Mouse (Mus musculus): ENCODE results near the gene Angptl6. TPM values are rescaled to one million over a fixed set of nuclear protein-coding genes. Genes with fewer than 3 reads are reported as not detected.

Angptl6 gene
- polyA plus RNA-seq (2012; rRNA removed), result 8.7 and 8.8 TPM in 2 replicates

DNA sequence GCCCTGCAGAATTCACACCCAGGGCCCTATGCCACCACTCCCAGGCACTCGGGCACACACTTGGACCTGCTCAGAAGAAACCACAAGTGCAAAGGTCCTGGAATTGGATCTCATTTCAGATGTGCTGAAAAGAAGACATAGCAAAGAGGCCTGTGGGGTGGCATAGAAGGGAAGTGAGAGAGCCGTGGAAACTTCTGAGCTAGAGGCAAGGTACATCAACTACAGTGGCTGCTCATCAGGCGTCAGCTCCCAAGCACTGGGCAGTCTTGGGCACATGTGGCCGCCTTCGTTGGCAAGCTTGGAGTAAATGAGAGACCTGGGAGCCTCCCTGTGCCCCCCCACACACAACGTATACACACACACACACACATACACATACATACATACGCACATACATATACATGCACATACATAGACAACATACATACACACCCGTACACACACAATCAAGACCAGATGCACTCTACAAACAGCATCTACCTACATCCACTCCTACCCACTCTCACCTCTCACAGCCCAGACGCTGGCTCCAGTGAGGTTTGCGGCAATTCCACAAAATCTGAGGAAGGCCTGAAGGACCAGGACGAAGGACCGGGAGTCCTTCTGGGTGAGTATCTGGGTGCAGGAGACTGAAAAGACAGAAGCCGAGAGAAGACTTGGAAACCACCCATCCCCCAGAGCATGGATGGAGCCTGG lies at the start of gene Angptl6:
Gene Angptl6 (minus strand): TSS at position 631 of the 696 bp plus-strand sequence.
- no peak for DNase-seq
- Histone ChIP-seq H3K4me1 (replicated peaks; ENCODE audit: control insufficient read depth, insufficient read depth, low read length) (peaks cover 7% of the 10 kb centered on the region), H3K27me3 (ENCODE audit: control insufficient read depth, insufficient read depth, low read length) (no peaks in the 10 kb centered on the region), H3K4me3 (ENCODE audit: control insufficient read depth, insufficient read depth, low read length) (peak within 1 kb of the TSS; percentile 28), H3K27ac (ENCODE audit: control insufficient read depth, insufficient read depth, low read length) (peak within 1 kb of the TSS; percentile 57), H3K36me3 (ENCODE audit: control insufficient read depth, insufficient read depth, low read length) (no peaks in the 10 kb centered on the region)
- 98% methylated on average over 13 of the region's 13 CpGs for WGBS
- TF ChIP-seq CTCF (IDR thresholded peaks at IDR 0.05; ENCODE audit: borderline replicate concordance, control insufficient read depth, extremely low read depth, insufficient read depth, low read length, poor library complexity) (no peak), POLR2A (IDR thresholded peaks at IDR 0.05; ENCODE audit: control insufficient read depth, extremely low read depth, insufficient read depth, low read length, poor library complexity) (no peak)

DNA sequence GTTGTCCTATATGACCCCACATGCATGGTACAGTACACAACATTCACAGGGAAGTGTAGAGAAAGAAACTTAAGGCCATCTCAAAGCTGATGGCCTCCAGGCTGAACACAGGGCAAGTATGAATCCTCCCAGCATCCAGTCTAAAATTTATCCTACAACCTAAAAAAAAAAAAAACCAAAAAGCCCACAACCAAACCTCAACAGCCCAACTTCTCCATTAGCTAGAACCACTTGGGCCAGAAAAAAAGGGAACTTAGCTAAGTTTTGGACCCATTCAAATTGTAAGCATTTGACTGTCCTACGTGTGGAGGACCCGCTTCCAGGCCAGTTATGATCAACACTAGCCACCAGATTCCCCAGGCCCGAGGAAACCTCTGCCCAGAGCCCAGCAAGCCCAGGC lies 43.7 kb upstream of the Angptl6 start:
- no peak overlapping the region for H3K27ac ChIP-seq (ENCODE audit: control insufficient read depth, insufficient read depth, low read length)
- H3K36me3 ChIP-seq (ENCODE audit: control insufficient read depth, insufficient read depth, low read length), result peaks cover 100% of the 10 kb centered on the region
- no peak for DNase-seq
- H3K4me3 ChIP-seq (ENCODE audit: control insufficient read depth, insufficient read depth, low read length), result no peak overlapping the region
- WGBS, result 92% methylated on average over 3 of the region's 3 CpGs
- no peaks in the 10 kb centered on the region for H3K4me1 ChIP-seq (replicated peaks; ENCODE audit: control insufficient read depth, insufficient read depth, low read length)
- H3K27me3 ChIP-seq (ENCODE audit: control insufficient read depth, insufficient read depth, low read length), result no peaks in the 10 kb centered on the region
- TF ChIP-seq POLR2A (IDR thresholded peaks at IDR 0.05; ENCODE audit: control insufficient read depth, extremely low read depth, insufficient read depth, low read length, poor library complexity) (no peak), CTCF (IDR thresholded peaks at IDR 0.05; ENCODE audit: borderline replicate concordance, control insufficient read depth, extremely low read depth, insufficient read depth, low read length, poor library complexity) (no peak)

DNA sequence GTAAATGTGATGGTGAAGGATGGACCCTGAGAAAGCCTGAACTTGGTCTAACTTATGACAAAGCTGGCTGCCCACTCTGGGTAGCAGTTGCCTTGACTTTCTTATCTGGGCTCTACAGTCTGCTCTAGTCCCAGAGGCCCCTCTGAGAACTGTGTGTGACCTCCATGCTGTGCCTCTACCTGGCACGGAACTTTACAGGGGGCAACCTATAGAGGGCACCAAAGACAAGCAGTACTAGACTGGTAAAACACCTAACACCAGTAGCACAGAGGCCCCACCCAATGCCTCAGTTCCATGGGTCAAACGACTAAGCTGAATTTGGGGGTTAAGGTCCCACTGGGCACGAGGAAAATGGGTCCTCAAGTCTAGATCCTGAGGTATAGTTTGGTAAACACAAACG lies 36.6 kb upstream of the Angptl6 start:
- peak; percentile 68 for DNase-seq
- Histone ChIP-seq H3K4me1 (replicated peaks; ENCODE audit: control insufficient read depth, insufficient read depth, low read length) (no peaks in the 10 kb centered on the region), H3K36me3 (ENCODE audit: control insufficient read depth, insufficient read depth, low read length) (peaks cover 96% of the 10 kb centered on the region), H3K27ac (ENCODE audit: control insufficient read depth, insufficient read depth, low read length) (no peak overlapping the region), H3K4me3 (ENCODE audit: control insufficient read depth, insufficient read depth, low read length) (no peak overlapping the region), H3K27me3 (ENCODE audit: control insufficient read depth, insufficient read depth, low read length) (no peaks in the 10 kb centered on the region)
- TF ChIP-seq POLR2A (IDR thresholded peaks at IDR 0.05; ENCODE audit: control insufficient read depth, extremely low read depth, insufficient read depth, low read length, poor library complexity) (no peak), CTCF (IDR thresholded peaks at IDR 0.05; ENCODE audit: borderline replicate concordance, control insufficient read depth, extremely low read depth, insufficient read depth, low read length, poor library complexity) (peak; percentile 24; the same call in 1 of the 2 replicates)
- WGBS, result 77% methylated on average over 4 of the region's 4 CpGs

DNA sequence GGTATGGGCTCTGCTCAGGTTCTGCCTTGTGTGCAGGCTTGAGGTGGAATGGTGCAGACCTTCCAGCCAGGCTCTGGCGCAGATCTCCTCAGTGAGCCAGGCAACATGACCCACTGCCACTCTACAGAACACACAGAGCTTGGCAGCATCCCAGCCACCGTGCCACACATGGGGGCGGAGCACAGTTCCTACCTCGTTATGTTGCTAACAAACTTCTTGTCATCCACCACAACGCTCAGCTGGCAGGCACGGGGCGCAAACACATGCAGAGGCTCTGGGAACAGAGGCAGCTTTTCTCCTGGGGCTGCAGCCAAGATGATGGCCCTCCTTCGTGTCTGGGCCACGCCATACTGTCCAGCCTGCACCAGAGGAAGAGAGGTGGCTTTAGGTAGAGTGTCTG lies 30.4 kb upstream of the Angptl6 start:
- H3K4me3 ChIP-seq (ENCODE audit: control insufficient read depth, insufficient read depth, low read length), result no peak overlapping the region
- TF ChIP-seq CTCF (IDR thresholded peaks at IDR 0.05; ENCODE audit: borderline replicate concordance, control insufficient read depth, extremely low read depth, insufficient read depth, low read length, poor library complexity), result no peak
- no peak for TF ChIP-seq POLR2A (IDR thresholded peaks at IDR 0.05; ENCODE audit: control insufficient read depth, extremely low read depth, insufficient read depth, low read length, poor library complexity)
- peaks cover 88% of the 10 kb centered on the region for H3K36me3 ChIP-seq (ENCODE audit: control insufficient read depth, insufficient read depth, low read length)
- no peak for DNase-seq
- H3K27ac ChIP-seq (ENCODE audit: control insufficient read depth, insufficient read depth, low read length), result no peak overlapping the region
- no peaks in the 10 kb centered on the region for H3K27me3 ChIP-seq (ENCODE audit: control insufficient read depth, insufficient read depth, low read length)
- no peaks in the 10 kb centered on the region for H3K4me1 ChIP-seq (replicated peaks; ENCODE audit: control insufficient read depth, insufficient read depth, low read length)
- 97% methylated on average over 9 of the region's 9 CpGs for WGBS

DNA sequence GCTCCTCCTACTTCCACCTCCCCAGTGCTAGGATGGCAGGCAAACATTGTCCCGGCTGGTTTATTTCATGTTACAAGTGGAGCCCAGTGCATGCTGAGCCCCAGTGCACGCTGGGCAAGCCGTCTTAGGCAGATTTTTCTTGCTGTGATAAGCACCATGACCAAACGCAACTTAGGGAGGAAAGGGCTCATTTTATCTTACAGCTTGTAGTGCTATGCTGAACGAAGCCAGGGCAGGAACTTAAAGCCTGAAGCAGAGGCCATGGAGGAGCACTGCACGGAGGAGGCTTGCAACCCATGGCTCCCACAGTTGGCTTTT lies 22.6 kb upstream of the Angptl6 start:
- H3K4me1 ChIP-seq (replicated peaks; ENCODE audit: control insufficient read depth, insufficient read depth, low read length), result peaks cover 11% of the 10 kb centered on the region
- DNase-seq, result no peak
- H3K27me3 ChIP-seq (ENCODE audit: control insufficient read depth, insufficient read depth, low read length), result no peaks in the 10 kb centered on the region
- peaks cover 12% of the 10 kb centered on the region for H3K36me3 ChIP-seq (ENCODE audit: control insufficient read depth, insufficient read depth, low read length)
- TF ChIP-seq CTCF (IDR thresholded peaks at IDR 0.05; ENCODE audit: borderline replicate concordance, control insufficient read depth, extremely low read depth, insufficient read depth, low read length, poor library complexity), result no peak
- TF ChIP-seq POLR2A (IDR thresholded peaks at IDR 0.05; ENCODE audit: control insufficient read depth, extremely low read depth, insufficient read depth, low read length, poor library complexity), result no peak
- no peak overlapping the region; the same call in 1 of the 2 replicates for H3K27ac ChIP-seq (ENCODE audit: control insufficient read depth, insufficient read depth, low read length)
- no peak overlapping the region for H3K4me3 ChIP-seq (ENCODE audit: control insufficient read depth, insufficient read depth, low read length)
- 63% methylated on average over 6 of the region's 6 CpGs for WGBS

DNA sequence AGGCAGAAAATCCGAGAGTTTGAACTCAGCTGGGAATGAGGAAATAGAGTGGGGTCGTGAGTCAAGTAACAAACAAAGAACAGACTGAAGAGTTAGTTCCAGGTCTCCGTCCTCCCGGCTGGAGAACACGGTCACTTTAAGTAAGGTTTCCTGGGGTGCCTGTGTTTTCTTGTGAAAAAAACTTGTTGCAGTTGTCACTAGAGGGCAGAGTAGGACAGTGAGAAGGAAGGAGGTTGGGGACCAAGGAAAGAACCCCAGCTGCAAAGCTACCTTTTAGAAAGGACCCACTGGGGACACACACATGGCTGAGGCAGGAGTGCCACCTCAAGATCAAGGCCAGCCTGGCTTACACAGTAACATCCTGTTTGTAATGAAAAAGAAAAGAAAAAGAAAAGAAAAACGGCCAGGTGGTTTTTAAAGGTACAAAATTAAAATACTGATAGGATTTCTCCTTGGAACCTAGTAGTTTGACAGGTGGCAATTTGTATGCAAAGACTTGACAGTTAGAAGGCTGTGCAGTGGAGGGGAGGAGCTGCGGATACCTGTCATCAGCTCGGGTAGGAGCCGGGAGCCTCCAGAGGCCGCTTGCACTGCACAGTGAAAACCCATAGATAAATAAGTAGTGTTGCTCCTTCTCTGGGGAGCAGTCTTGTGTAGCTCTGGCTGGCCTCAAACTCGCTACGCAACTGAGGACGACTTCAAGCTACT lies 22.1 kb upstream of the Angptl6 start:
- peaks cover 7% of the 10 kb centered on the region for H3K36me3 ChIP-seq (ENCODE audit: control insufficient read depth, insufficient read depth, low read length)
- 13% methylated on average over 13 of the region's 13 CpGs for WGBS
- no peaks in the 10 kb centered on the region for H3K27me3 ChIP-seq (ENCODE audit: control insufficient read depth, insufficient read depth, low read length)
- DNase-seq, result peak; percentile 57
- H3K4me3 ChIP-seq (ENCODE audit: control insufficient read depth, insufficient read depth, low read length), result no peak overlapping the region
- peaks cover 12% of the 10 kb centered on the region for H3K4me1 ChIP-seq (replicated peaks; ENCODE audit: control insufficient read depth, insufficient read depth, low read length)
- TF ChIP-seq POLR2A (IDR thresholded peaks at IDR 0.05; ENCODE audit: control insufficient read depth, extremely low read depth, insufficient read depth, low read length, poor library complexity) (no peak), CTCF (IDR thresholded peaks at IDR 0.05; ENCODE audit: borderline replicate concordance, control insufficient read depth, extremely low read depth, insufficient read depth, low read length, poor library complexity) (no peak)
- H3K27ac ChIP-seq (ENCODE audit: control insufficient read depth, insufficient read depth, low read length), result peak overlapping the region; percentile 14; the same call in 1 of the 2 replicates
